Mouse (Mus musculus) forebrain, postnatal 0 days (tissue): ENCODE results near the gene Fam196b. TPM values are rescaled to one million over a fixed set of nuclear protein-coding genes. Genes with fewer than 3 reads are reported as not detected.
A peak's percentile ranks its signal among the peaks of the same experiment; 100 is the strongest.

Experiments
- ATAC-seq: fragments of 200-750 bp; cut with Nextera tagmentation; 2 replicates; pipeline ENCODE4 v1.8.0; 2017; ENCODE audit warnings: mild to moderate bottlenecking, moderate library complexity
- DNase-seq: peaks from one replicate; pipeline ENCODE4 v3.0.0-alpha.2; 2015
- H3K27ac ChIP-seq: fragments of 300-500 bp; sonication (generic); 2 replicates; pipeline ENCODE4 v1.5.1; 2014; ENCODE audit warnings: low read depth, mild to moderate bottlenecking, antibody characterized with exemption, low read length, moderate library complexity, mixed read lengths
- H3K27me3 ChIP-seq: fragments of 300-500 bp; sonication (generic); 2 replicates; pipeline ENCODE4 v1.6.1; 2014; ENCODE audit warnings: mild to moderate bottlenecking, low read length, mixed read lengths; ENCODE audit not compliant: insufficient read depth
- H3K36me3 ChIP-seq: fragments of 300-500 bp; sonication (generic); 2 replicates; pipeline ENCODE4 v1.6.1; 2014; ENCODE audit warnings: mild to moderate bottlenecking, moderate library complexity; ENCODE audit not compliant: insufficient read depth
- H3K4me1 ChIP-seq: fragments of 300-500 bp; sonication (generic); 2 replicates; pipeline ENCODE4 v1.6.1; 2014; ENCODE audit warnings: antibody characterized with exemption; ENCODE audit not compliant: insufficient read depth
- H3K4me2 ChIP-seq: fragments of 300-500 bp; sonication (generic); 2 replicates; pipeline ENCODE4 v1.6.1; 2014; ENCODE audit warnings: low read depth, mild to moderate bottlenecking, moderate library complexity
- H3K4me3 ChIP-seq: fragments of 300-500 bp; sonication (generic); 2 replicates; pipeline ENCODE4 v1.5.1; 2014; ENCODE audit warnings: low read depth, low read length, mixed read lengths
- H3K9ac ChIP-seq: fragments of 300-500 bp; sonication (generic); 2 replicates; pipeline ENCODE4 v1.6.1; 2014; ENCODE audit warnings: mild to moderate bottlenecking
- H3K9me3 ChIP-seq: fragments of 300-500 bp; sonication (generic); 2 replicates; pipeline ENCODE4 v1.6.1; 2016; ENCODE audit warnings: low read length
- CTCF ChIP-seq: sonication (generic); IDR thresholded peaks from 2 replicates; pipeline ENCODE4 v1.5.1; 2016; ENCODE audit warnings: antibody characterized with exemption, control low read depth, low read depth
- WGBS: fragments of 180-500 bp; shearing (Covaris S2); extraction: QIAGEN DNeasy Blood & Tissue Kit; methylation state at CpG from one replicate; pipeline ENCODE4 v1.1.7; 2014; 5-methylcytosine and 5-hydroxymethylcytosine counted together
- polyA plus RNA-seq: library from polyadenylated mRNA; unstranded; fragments of >200 nt; fragmentation: Nextera tagmentation; extraction: Ambion mirVana; gene quantifications from 2 replicates; pipeline ENCODE4 v1.2.1, GENCODE M21; 2015
- total RNA-seq: library from RNA; depleted of rRNA; stranded (reverse); fragments of >200 nt; gene quantifications from 2 replicates; pipeline ENCODE4 v1.2.3, GENCODE M21; 2014

The Fam196b gene
- total and polyA plus RNA-seq, 2 experiments from 2014 or later: 1.5 to 5.0 TPM

DNA sequence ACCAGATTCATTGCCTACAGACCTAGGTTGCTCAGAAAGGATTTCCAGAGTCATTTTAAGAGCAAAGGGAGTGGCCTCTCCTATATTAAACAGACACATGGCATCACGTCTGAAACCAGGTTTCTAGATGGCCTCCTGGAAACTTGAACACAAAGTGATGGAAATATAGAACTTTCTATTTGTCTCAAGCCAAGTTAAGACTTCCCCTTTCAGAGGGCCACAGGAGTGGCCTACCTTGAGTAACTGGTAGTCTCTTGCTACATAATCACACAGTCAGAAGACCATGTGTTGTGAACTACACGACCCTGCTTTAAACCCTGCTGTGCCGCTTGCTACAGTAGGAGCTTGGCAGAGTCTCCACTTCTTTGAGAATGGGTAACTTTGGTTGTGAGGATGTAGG lies 68.9 kb downstream of the Fam196b start:
- no peak for TF ChIP-seq CTCF
- H3K9me3 ChIP-seq: no peaks in the 10 kb centered on the region
- DNase-seq: no peak
- no peak overlapping the region for H3K27ac ChIP-seq
- H3K9ac ChIP-seq: no peak overlapping the region
- H3K4me2 ChIP-seq: no peak overlapping the region
- H3K4me1 ChIP-seq: no peaks in the 10 kb centered on the region
- WGBS: 92% methylated on average over 3 of the region's 3 CpGs
- ATAC-seq: no peak
- H3K36me3 ChIP-seq: no peaks in the 10 kb centered on the region
- H3K27me3 ChIP-seq: no peaks in the 10 kb centered on the region
- H3K4me3 ChIP-seq: no peak overlapping the region

DNA sequence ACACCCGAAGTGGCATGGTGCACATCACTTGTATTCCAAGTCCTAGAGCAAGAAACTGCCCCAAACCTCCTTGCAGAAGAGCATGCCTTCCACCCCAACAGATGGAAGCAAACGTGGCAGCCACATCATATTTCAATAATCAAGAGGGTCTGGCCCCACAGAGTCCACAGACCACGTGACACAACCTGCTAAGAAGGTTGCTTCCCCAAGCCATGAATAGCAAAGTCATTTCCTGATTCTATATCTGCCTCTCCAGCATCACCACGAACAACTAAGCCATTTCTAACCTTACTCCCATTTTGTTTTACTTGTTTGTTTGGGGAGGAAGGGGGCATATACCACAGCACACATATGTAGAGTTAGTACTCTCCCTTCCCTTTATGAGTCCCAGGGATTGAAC lies 69.6 kb downstream of the Fam196b start:
- H3K9ac ChIP-seq: no peak overlapping the region
- H3K4me2 ChIP-seq: no peak overlapping the region
- no peak for DNase-seq
- H3K4me3 ChIP-seq: no peak overlapping the region
- H3K9me3 ChIP-seq: no peaks in the 10 kb centered on the region
- no peaks in the 10 kb centered on the region for H3K36me3 ChIP-seq
- no peak overlapping the region for H3K27ac ChIP-seq
- H3K4me1 ChIP-seq: no peaks in the 10 kb centered on the region
- no peak for ATAC-seq
- 77% methylated on average over 4 of the region's 4 CpGs for WGBS
- no peaks in the 10 kb centered on the region for H3K27me3 ChIP-seq
- no peak for TF ChIP-seq CTCF

DNA sequence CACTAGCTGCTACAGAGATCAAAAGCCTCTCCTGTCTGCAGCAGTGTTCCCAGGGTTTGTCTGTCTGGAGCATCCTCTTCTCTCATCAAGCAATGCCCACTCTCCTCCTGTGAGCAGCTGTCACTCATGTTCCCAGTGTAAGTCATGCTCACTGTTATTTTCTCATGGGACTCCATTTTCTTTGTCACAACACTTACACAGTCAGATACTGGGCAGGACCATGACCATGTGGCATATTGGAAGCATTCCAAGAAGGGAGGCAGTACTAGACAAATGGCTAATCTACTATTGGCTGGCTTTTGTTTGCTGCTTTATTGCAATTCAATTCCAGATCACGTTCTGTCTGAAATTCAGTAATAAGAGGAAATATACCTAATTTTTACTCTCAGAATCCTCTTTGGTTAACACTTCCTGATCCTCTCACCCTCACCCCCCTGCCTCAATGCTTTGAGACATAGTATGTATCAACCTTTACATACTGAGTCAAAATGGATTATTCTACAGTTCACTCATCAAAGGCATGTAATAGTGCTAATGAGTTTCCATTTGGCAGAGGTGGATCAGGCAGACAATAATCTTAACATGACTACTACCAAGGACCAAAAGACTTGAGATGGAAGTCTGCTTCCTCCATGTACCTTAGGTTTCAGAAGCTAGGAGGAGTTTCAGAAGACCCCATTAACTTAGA lies 70.5 kb downstream of the Fam196b start:
- peak; percentile 75; the same call in 1 of the 2 replicates for ATAC-seq
- H3K4me1 ChIP-seq: no peaks in the 10 kb centered on the region
- H3K9ac ChIP-seq: no peak overlapping the region
- H3K27ac ChIP-seq: no peak overlapping the region
- no peaks in the 10 kb centered on the region for H3K36me3 ChIP-seq
- H3K4me3 ChIP-seq: no peak overlapping the region
- DNase-seq: peak; percentile 24
- H3K4me2 ChIP-seq: no peak overlapping the region
- H3K27me3 ChIP-seq: no peaks in the 10 kb centered on the region
- 20% methylated on average over 1 of the region's 1 CpGs for WGBS
- TF ChIP-seq CTCF: no peak
- H3K9me3 ChIP-seq: no peaks in the 10 kb centered on the region

DNA sequence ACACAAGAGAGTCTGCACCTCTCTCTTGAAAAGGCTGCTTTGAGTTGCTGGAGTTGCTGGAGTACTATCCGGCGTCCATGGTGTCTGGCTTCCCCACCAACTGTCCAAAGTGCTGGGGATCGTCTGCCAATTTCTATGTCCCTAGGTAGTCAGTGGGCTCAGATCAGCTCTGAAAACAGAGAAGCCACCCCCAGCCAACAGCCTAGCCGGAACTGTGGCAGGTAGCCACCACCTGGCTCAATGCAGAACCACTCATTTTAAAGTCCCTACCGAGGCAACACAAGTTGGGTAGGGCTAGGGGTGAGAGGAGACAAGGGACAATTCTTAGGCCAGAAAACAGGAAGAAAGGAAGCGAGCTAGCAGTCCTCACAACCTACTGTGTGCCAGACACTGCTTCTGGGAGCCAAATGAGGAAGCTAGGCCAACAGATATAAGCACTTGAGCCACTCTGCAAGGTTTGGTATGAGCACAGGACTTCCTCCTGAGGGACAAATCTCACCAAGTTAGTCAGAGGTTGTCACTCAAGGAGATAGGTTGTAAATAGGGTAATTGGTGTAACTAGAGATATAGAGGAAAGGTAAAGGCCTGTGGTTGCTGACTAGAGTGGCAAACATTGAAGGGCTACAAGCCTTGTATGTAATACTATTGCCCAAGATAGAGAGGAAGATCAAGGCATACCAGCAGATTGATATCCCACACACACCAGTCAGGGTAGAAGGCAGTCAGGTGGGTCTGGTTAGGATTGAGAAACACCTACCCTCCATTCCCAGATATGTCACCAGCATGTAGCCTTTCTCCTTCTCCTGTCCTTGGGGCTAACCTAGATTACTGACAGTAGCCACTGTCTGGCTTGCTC lies 74.9 kb downstream of the Fam196b start:
- Histone ChIP-seq H3K4me3 (no peak overlapping the region), H3K27ac (no peak overlapping the region), H3K9ac (no peak overlapping the region), H3K4me2 (no peak overlapping the region), H3K9me3 (no peaks in the 10 kb centered on the region), H3K4me1 (no peaks in the 10 kb centered on the region), H3K27me3 (no peaks in the 10 kb centered on the region), H3K36me3 (no peaks in the 10 kb centered on the region)
- DNase-seq (no peak), ATAC-seq (no peak)
- 88% methylated on average over 6 of the region's 6 CpGs for WGBS
- no peak for TF ChIP-seq CTCF

DNA sequence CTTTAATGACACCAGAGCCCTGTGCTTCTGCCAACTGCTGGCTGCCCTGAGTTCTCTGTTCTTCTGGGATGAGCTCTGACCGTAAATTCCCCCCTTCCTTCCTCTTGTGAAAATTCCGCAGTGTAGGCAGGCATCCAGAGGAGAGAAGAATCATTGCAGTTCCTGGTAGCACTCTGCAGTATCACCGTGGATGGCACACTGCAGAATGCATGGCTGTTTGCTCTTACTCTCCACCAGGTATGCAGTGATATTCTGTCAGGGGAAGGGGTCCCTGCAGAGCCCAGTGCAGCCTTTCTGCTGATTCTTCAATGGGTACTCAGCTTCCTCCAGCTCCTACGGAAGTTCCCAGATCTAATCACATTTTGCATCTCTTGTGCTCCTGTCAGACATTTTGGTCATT lies 77.5 kb downstream of the Fam196b start:
- DNase-seq: no peak
- H3K9me3 ChIP-seq: no peaks in the 10 kb centered on the region
- no peak overlapping the region for H3K4me2 ChIP-seq
- H3K27ac ChIP-seq: no peak overlapping the region
- ATAC-seq: no peak
- H3K9ac ChIP-seq: no peak overlapping the region
- 57% methylated on average over 4 of the region's 4 CpGs for WGBS
- no peaks in the 10 kb centered on the region for H3K4me1 ChIP-seq
- H3K27me3 ChIP-seq: no peaks in the 10 kb centered on the region
- TF ChIP-seq CTCF: no peak
- no peaks in the 10 kb centered on the region for H3K36me3 ChIP-seq
- no peak overlapping the region for H3K4me3 ChIP-seq

DNA sequence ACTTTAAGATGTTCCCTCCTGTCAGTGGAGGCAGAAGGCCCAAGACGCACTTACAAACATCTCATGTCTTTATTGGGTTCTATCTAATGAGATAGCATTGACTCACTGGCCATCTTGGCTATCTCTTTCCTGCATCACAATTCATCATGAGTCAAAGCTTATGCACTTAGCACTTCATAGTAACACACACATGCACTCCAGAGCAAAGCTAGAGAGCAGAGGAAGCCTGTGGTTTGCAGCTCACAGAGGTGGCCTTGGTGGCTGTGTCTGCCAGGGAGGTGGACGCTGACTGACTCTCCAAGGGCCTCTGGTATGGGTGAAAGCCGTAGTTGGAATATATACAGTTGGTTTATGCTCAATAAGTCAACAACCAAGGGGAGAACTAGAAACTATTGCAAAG lies 81.2 kb downstream of the Fam196b start:
- 88% methylated on average over 3 of the region's 3 CpGs for whole genome bisulfite sequencing
- Histone ChIP-seq H3K9me3 (no peaks in the 10 kb centered on the region), H3K4me1 (no peaks in the 10 kb centered on the region), H3K4me2 (no peak overlapping the region), H3K4me3 (no peak overlapping the region), H3K27ac (no peak overlapping the region), H3K9ac (no peak overlapping the region), H3K36me3 (no peaks in the 10 kb centered on the region), H3K27me3 (no peaks in the 10 kb centered on the region)
- no peak for ATAC-seq
- no peak for DNase-seq
- TF ChIP-seq CTCF: no peak

DNA sequence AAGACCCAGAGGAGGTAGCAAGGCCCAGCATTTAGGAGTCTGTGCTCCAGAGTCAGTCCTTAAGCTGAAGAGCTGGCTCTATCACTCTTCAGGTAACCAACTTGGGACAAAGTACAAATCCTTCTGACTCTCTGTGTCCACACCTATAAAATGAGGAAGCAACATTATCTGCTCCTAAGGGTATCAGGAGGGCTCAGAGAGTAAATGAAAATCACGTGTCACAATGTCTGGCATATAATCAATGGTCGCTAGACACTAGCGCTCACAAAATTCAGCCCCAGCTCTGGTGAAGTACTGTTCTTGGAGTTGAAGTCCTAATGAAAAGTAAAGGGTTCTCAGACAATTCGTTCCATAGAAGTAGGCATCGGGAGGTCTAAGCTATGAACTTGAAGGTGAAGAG lies 83.0 kb downstream of the Fam196b start:
- no peak for TF ChIP-seq CTCF
- Histone ChIP-seq H3K4me2 (no peak overlapping the region), H3K9ac (no peak overlapping the region), H3K4me1 (no peaks in the 10 kb centered on the region), H3K4me3 (no peak overlapping the region), H3K36me3 (no peaks in the 10 kb centered on the region), H3K27me3 (no peaks in the 10 kb centered on the region), H3K27ac (no peak overlapping the region), H3K9me3 (no peaks in the 10 kb centered on the region)
- no peak for ATAC-seq
- DNase-seq: no peak
- 95% methylated on average over 5 of the region's 5 CpGs for WGBS
